Mouse (Mus musculus) kidney, postnatal 0 days (tissue): Measurements from ENCODE around the gene Cmip. TPM values are rescaled to one million over a fixed set of nuclear protein-coding genes. Genes with fewer than 3 reads are reported as not detected.

Experiments used
- ATAC-seq: fragments of 200-750 bp; cut with Nextera tagmentation; replicated peaks from 2 replicates; pipeline ENCODE4 v1.8.0; 2017; ENCODE audit warnings: low read depth, moderate number of reproducible peaks, moderate TSS enrichment, moderate library complexity; ENCODE audit not compliant: low FRiP score
- DNase-seq: peaks from one replicate; pipeline ENCODE4 v3.0.0-alpha.2; 2016; ENCODE audit warnings: low spot score
- H3K27ac ChIP-seq: fragments of 300-500 bp; sonication (generic); 2 replicates; pipeline ENCODE4 v1.5.1; 2014; ENCODE audit warnings: mild to moderate bottlenecking
- H3K27me3 ChIP-seq: fragments of 300-500 bp; sonication (generic); 2 replicates; pipeline ENCODE4 v1.6.1; 2014; ENCODE audit warnings: low read length, mixed read lengths; ENCODE audit not compliant: insufficient read depth
- H3K36me3 ChIP-seq: fragments of 300-500 bp; sonication (generic); 2 replicates; pipeline ENCODE4 v1.6.1; 2014; ENCODE audit warnings: low read length, mixed read lengths; ENCODE audit not compliant: insufficient read depth
- H3K4me1 ChIP-seq: fragments of 300-500 bp; sonication (generic); replicated peaks from 2 replicates; pipeline ENCODE4 v1.6.1; 2014; ENCODE audit warnings: antibody characterized with exemption, low read length, mixed read lengths; ENCODE audit not compliant: insufficient read depth
- H3K4me2 ChIP-seq: fragments of 300-500 bp; sonication (generic); 2 replicates; pipeline ENCODE4 v1.6.1; 2014; ENCODE audit warnings: mild to moderate bottlenecking, low read length, moderate library complexity, mixed read lengths
- H3K4me3 ChIP-seq: fragments of 300-500 bp; sonication (generic); replicated peaks from 2 replicates; pipeline ENCODE4 v1.5.1; 2014; ENCODE audit warnings: low read depth, low read length
- H3K9ac ChIP-seq: fragments of 300-500 bp; sonication (generic); 2 replicates; pipeline ENCODE4 v1.6.1; 2014; ENCODE audit warnings: low read depth, low read length
- H3K9me3 ChIP-seq: fragments of 300-500 bp; sonication (generic); replicated peaks from 2 replicates; pipeline ENCODE4 v1.6.1; 2016; ENCODE audit warnings: low read length, inconsistent platforms, mixed read lengths
- CTCF ChIP-seq: IDR thresholded peaks from 2 replicates; pipeline ENCODE4 v1.5.1; 2016; ENCODE audit warnings: antibody characterized with exemption, low read depth, mild to moderate bottlenecking, moderate library complexity
- WGBS: fragments of 180-500 bp; shearing (Covaris S2); extraction: QIAGEN DNeasy Blood & Tissue Kit; methylation state at CpG from one replicate; pipeline ENCODE4 v1.1.7; 2014; 5-methylcytosine and 5-hydroxymethylcytosine counted together
- polyA plus RNA-seq: library from polyadenylated mRNA; unstranded; fragments of >200 nt; fragmentation: Nextera tagmentation; extraction: Ambion mirVana; gene quantifications from 2 replicates; pipeline ENCODE4 v1.2.1, GENCODE M21; 2015

The Cmip gene
- polyA plus RNA-seq, 1 experiment from 2014 or later, result 36.8 TPM

DNA sequence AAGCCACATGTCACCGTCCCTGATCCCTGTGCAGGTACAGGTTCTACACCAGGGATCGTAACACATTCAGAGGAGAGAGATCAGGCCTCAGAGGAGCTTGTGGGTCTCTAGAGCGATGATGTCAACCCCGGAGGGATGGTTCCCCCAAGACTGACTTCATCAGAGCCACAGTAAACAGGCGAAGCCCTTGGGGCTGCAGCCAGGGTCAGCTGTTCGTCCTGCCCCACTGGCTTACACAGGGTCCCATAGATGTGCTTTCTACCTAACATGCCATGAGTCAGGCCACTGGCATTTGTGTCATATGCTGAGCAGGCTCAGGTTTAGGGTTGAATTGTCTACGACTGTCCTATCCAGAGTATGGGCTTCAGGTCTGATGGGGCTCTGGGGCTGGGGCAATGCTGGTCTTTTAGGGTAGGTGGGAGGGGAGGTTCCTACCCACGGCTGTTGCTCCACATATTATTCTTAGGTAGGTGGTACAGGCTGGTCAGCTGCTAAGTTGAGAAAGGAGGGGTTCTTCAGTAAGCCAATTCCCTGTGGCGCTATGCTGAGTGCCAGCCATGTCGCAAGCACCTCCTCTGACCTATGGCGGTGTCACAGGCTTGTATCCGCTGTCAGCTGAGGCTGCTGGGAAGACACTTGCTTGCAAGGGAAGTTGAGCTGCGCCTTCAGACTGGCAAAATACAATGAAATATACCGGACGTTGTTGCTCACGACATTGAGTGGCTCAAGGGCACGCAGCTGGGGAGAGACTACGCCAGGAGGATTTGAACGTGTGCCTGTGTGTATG, 107.7 kb downstream of the Cmip start:
- WGBS, result 83% methylated on average over 19 of the region's 19 CpGs
- peaks cover 63% of the 10 kb centered on the region for H3K4me1 ChIP-seq

DNA sequence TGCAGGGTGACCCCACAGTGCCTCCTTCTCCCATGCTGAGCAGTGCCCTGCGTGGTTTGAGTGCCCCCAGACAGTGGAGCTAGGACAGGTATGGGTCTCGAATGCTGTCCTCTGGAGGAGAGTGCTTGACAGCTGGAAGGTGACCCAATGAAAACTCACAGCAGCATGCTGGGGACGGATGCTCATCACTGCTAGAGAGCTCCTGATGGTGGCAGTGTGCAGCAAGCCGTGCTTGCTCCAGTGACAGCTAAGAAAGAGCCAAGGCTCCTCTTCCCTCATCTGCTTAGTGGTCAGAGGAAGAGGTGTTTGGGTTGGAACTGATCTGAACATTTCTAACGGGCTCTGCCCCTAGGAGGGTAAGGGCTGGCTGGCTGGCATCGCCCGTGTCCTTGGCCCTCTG, 109.6 kb downstream of the Cmip start:
- Histone ChIP-seq H3K36me3 (no peaks in the 10 kb centered on the region), H3K27me3 (no peaks in the 10 kb centered on the region), H3K9ac (no peak overlapping the region), H3K4me1 (peaks cover 60% of the 10 kb centered on the region), H3K27ac (no peak overlapping the region), H3K4me3 (no peak overlapping the region), H3K9me3 (no peaks in the 10 kb centered on the region), H3K4me2 (no peak overlapping the region)
- 49% methylated on average over 7 of the region's 7 CpGs for WGBS
- peak; percentile 58 for DNase-seq
- no peak for ATAC-seq
- TF ChIP-seq CTCF, result peak; percentile 67

More for the DNA sequence above, 107.7 kb downstream of the Cmip start:
- no peak overlapping the region for H3K4me2 ChIP-seq
- no peak overlapping the region for H3K9ac ChIP-seq
- DNase-seq (no peak), ATAC-seq (no peak)
- no peaks in the 10 kb centered on the region for H3K27me3 ChIP-seq
- peak overlapping the region; percentile 19; the same call in 1 of the 2 replicates for H3K27ac ChIP-seq
- no peaks in the 10 kb centered on the region for H3K36me3 ChIP-seq
- H3K9me3 ChIP-seq, result no peaks in the 10 kb centered on the region
- H3K4me3 ChIP-seq, result no peak overlapping the region
- TF ChIP-seq CTCF, result no peak

DNA sequence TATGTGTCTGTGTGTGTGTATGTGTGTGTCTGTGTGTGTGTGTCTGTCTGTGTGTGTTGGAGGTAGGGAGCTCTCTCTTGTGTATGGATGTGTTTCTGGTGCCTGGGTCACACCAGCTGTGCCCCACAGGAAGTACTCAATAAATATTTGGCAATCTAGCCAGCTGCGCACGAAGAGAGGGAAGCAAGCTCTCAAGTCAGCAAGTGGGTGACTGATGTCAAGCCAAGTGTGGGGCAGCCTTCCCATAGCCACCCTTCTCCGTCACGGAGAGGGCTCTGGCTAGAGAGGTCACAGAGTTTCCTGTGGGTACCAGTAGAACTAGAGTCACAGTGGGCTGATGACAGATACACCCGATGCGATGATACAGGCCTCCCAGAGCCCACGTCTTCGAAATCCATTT, 110.6 kb downstream of the Cmip start:
- H3K27me3 ChIP-seq, result no peaks in the 10 kb centered on the region
- TF ChIP-seq CTCF, result no peak
- H3K4me3 ChIP-seq, result no peak overlapping the region
- no peak overlapping the region for H3K9ac ChIP-seq
- no peak overlapping the region for H3K4me2 ChIP-seq
- H3K36me3 ChIP-seq, result no peaks in the 10 kb centered on the region
- ATAC-seq, result no peak
- H3K27ac ChIP-seq, result no peak overlapping the region
- 67% methylated on average over 8 of the region's 8 CpGs for WGBS
- DNase-seq, result no peak
- H3K9me3 ChIP-seq, result no peaks in the 10 kb centered on the region
- H3K4me1 ChIP-seq, result peaks cover 60% of the 10 kb centered on the region

DNA sequence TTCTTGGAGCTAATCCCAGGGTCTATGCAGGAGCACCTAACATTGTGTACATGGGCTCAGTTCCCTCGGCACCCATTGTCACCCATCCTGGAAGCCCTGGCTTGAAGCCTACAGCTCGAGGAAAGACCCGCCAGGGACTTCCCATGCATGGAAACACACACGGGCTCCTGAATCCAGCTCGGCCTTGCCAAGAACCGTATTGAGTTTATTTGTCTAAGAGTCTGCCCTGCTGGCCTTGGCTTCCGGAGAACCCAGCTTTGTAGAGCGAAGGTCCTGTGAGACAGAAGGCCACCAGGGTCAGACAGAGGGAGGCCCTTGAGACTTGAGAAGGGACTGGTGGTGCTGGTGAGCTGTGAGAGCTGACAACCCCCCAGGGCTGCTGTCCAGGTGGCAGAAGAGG, 111.9 kb downstream of the Cmip start:
- no peak overlapping the region for H3K4me3 ChIP-seq
- no peaks in the 10 kb centered on the region for H3K36me3 ChIP-seq
- no peak overlapping the region for H3K4me2 ChIP-seq
- ATAC-seq (no peak), DNase-seq (peak; percentile 75)
- no peaks in the 10 kb centered on the region for H3K27me3 ChIP-seq
- H3K9ac ChIP-seq, result no peak overlapping the region
- peaks cover 58% of the 10 kb centered on the region for H3K4me1 ChIP-seq
- no peak overlapping the region for H3K27ac ChIP-seq
- 15% methylated on average over 8 of the region's 8 CpGs for WGBS
- no peak for TF ChIP-seq CTCF
- no peaks in the 10 kb centered on the region for H3K9me3 ChIP-seq

DNA sequence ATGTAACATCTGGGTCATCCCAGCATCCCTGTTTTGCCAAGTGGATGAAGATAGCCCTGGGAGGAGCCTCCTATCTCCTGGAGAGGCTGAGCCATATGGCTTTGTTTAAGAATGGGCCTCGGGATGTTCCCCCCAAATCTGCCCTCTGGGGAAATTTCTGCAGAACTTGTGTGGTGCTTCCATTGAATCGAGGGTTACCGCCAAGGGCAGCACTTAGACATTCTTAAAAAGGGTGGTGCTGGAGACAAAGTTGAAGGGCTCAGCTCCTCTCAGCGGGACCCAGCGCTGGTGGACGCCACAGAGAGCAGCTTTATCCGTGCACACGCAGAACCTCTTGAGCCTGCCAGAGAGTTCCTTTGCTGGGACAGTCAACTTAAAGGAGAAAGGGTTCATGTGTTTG, 113.1 kb downstream of the Cmip start:
- Histone ChIP-seq H3K9me3 (no peaks in the 10 kb centered on the region), H3K27ac (no peak overlapping the region), H3K4me1 (peaks cover 49% of the 10 kb centered on the region), H3K9ac (no peak overlapping the region), H3K27me3 (no peaks in the 10 kb centered on the region), H3K4me3 (no peak overlapping the region), H3K36me3 (no peaks in the 10 kb centered on the region), H3K4me2 (no peak overlapping the region)
- ATAC-seq, result no peak
- 76% methylated on average over 8 of the region's 8 CpGs for WGBS
- TF ChIP-seq CTCF, result no peak
- no peak for DNase-seq

DNA sequence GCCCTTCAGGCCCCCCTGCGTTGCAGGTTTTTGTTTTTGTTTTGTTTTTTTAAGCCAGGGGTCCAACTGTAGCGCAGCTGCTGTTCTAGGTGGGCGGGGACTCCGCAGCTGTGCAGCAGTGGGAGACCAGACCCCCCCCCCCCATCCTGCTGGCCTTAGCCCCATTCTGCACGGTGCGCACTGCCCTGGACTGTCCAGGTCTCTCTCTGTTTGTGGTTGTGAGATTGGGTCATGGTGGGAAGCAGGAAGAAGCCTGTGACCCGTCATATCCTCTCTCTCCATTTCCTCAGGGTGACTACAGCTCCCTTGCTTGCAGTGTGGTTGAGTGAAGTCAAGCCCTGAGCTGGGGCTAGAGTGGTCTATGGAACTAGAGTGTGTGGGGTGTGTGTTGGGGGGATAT, 114.3 kb downstream of the Cmip start:
- no peak overlapping the region for H3K27ac ChIP-seq
- DNase-seq (no peak), ATAC-seq (peak; percentile 31; the same call in 1 of the 2 replicates)
- H3K4me1 ChIP-seq, result peaks cover 49% of the 10 kb centered on the region
- no peaks in the 10 kb centered on the region for H3K27me3 ChIP-seq
- no peaks in the 10 kb centered on the region for H3K36me3 ChIP-seq
- TF ChIP-seq CTCF, result no peak
- 43% methylated on average over 7 of the region's 7 CpGs for WGBS
- H3K9me3 ChIP-seq, result no peaks in the 10 kb centered on the region
- H3K9ac ChIP-seq, result no peak overlapping the region
- no peak overlapping the region for H3K4me2 ChIP-seq
- H3K4me3 ChIP-seq, result no peak overlapping the region
